Mouse (Mus musculus) liver, embryonic 12.5 days (tissue): ENCODE data around the gene Gm11639. TPM values are rescaled to one million over a fixed set of nuclear protein-coding genes. Genes with fewer than 3 reads are reported as not detected.
"Not testable (repeated sequence)": the region's sequence is repeated elsewhere in the genome, so short reads cannot be mapped to it uniquely, and the experiment has no call there.

Source experiments
- ATAC-seq: fragments of 200-750 bp; cut with Nextera tagmentation; 2 replicates; pipeline ENCODE4 v1.8.0; 2017; ENCODE audit warnings: moderate number of reproducible peaks, mild to moderate bottlenecking, moderate library complexity
- H3K27ac ChIP-seq: fragments of 300-500 bp; sonication (generic); 2 replicates; pipeline ENCODE4 v1.5.1; 2016; ENCODE audit warnings: mild to moderate bottlenecking
- H3K27me3 ChIP-seq: fragments of 300-500 bp; sonication (generic); replicated peaks from 2 replicates; pipeline ENCODE4 v1.6.1; 2016; ENCODE audit warnings: mild to moderate bottlenecking, moderate library complexity
- H3K36me3 ChIP-seq: fragments of 300-500 bp; sonication (generic); 2 replicates; pipeline ENCODE4 v1.6.1; 2016; ENCODE audit warnings: mild to moderate bottlenecking, moderate library complexity
- H3K4me1 ChIP-seq: fragments of 300-500 bp; sonication (generic); 2 replicates; pipeline ENCODE4 v1.6.1; 2016
- H3K4me2 ChIP-seq: fragments of 300-500 bp; sonication (generic); 2 replicates; pipeline ENCODE4 v1.6.1; 2016; ENCODE audit warnings: mild to moderate bottlenecking, moderate library complexity
- H3K4me3 ChIP-seq: fragments of 300-500 bp; sonication (generic); 2 replicates; pipeline ENCODE4 v1.5.1; 2016; ENCODE audit warnings: mild to moderate bottlenecking, moderate library complexity
- H3K9ac ChIP-seq: fragments of 300-500 bp; sonication (generic); 2 replicates; pipeline ENCODE4 v1.6.1; 2016; ENCODE audit warnings: mild to moderate bottlenecking, moderate library complexity
- H3K9me3 ChIP-seq: fragments of 300-500 bp; sonication (generic); replicated peaks from 2 replicates; pipeline ENCODE4 v1.6.1; 2016; ENCODE audit warnings: mild to moderate bottlenecking, moderate library complexity
- WGBS: fragments of 180-500 bp; shearing (Covaris S2); methylation state at CpG from one replicate; pipeline ENCODE4 v1.1.7; 2016; ENCODE audit not compliant: insufficient replicate concordance; 5-methylcytosine and 5-hydroxymethylcytosine counted together
- polyA plus RNA-seq: library from polyadenylated mRNA; unstranded; fragments of >200 nt; fragmentation: Nextera tagmentation; extraction: Ambion mirVana; gene quantifications from 2 replicates; pipeline ENCODE4 v1.2.1, GENCODE M21; 2016

The Gm11639 gene
- polyA plus RNA-seq, 1 experiment from 2014 or later = 0.05 TPM

DNA sequence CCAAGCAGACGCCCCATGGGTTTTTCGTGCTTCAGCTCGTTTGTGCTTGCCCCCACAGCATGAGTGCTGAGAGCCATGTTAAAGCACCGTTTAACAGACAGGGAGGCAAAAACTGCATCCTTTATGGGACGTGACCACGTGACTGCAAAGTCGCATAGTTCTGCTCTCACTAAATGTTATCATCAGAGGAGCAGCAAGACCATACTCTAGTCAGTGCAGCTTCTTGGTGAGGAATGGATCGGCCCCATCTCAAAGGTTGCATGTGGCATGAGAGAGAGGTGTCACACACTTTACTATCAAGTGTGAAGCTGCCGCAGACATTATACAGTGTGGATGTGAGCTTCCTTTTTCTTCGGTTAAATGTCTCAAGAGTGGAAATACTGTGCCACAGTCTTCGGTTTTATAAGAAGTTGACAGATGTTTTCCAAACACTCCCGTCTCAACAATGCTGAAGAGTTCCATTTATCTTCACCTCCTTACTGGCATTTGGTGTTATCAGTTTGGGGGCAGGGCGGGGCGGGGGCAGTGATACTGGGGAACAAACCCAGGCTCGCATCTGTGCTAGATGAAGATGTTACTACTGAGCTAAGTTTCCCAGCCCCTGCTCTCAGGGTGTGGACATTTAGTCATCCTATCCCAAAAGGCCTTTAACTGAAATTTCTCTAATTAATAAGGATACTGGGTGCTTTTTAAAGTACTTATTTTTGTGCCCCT lies 296.0 kb downstream of the Gm11639 start:
- no peak overlapping the region; the same call in 1 of the 2 replicates for H3K4me3 ChIP-seq
- peaks cover 26% of the 10 kb centered on the region for H3K4me1 ChIP-seq
- peak overlapping the region; percentile 47 for H3K4me2 ChIP-seq
- WGBS = 31% methylated on average over 15 of the region's 15 CpGs
- no peaks in the 10 kb centered on the region for H3K27me3 ChIP-seq
- no peaks in the 10 kb centered on the region for H3K9me3 ChIP-seq
- ATAC-seq = peak; percentile 95
- peak overlapping the region; percentile 71 for H3K27ac ChIP-seq
- 0 out of 2 replicates have a peak overlapping the region, but pooled peaks have one; percentile 3 for H3K9ac ChIP-seq
- H3K36me3 ChIP-seq = no peaks in the 10 kb centered on the region

- H3K4me2 ChIP-seq = no peak overlapping the region
- WGBS = 30% methylated on average over 2 of the region's 2 CpGs
- no peak for ATAC-seq
- H3K36me3 ChIP-seq = no peaks in the 10 kb centered on the region
- H3K9me3 ChIP-seq = no peaks in the 10 kb centered on the region
- no peak overlapping the region for H3K4me3 ChIP-seq
- 0 out of 2 replicates have a peak, but pooled peaks cover 5% of the 10 kb centered on the region for H3K27me3 ChIP-seq
- no peak overlapping the region for H3K27ac ChIP-seq
- no peak overlapping the region for H3K9ac ChIP-seq
- H3K4me1 ChIP-seq = no peaks in the 10 kb centered on the region
These were observed 323.7 kb downstream of the Gm11639 start for GRCm38 (mm10) chr11:105009232-105009631.

- 40% methylated on average over 7 of the region's 7 CpGs for WGBS
- no peak overlapping the region for H3K27ac ChIP-seq
- H3K27me3 ChIP-seq = no peaks in the 10 kb centered on the region
- H3K9me3 ChIP-seq = no peaks in the 10 kb centered on the region
- peak; percentile 91 for ATAC-seq
- no peak overlapping the region for H3K4me2 ChIP-seq
- no peaks in the 10 kb centered on the region for H3K36me3 ChIP-seq
- H3K4me1 ChIP-seq = no peaks in the 10 kb centered on the region
- no peak overlapping the region for H3K4me3 ChIP-seq
- H3K9ac ChIP-seq = no peak overlapping the region
These were observed 335.6 kb downstream of the Gm11639 start for GRCm38 (mm10) chr11:105021071-105021470.

DNA sequence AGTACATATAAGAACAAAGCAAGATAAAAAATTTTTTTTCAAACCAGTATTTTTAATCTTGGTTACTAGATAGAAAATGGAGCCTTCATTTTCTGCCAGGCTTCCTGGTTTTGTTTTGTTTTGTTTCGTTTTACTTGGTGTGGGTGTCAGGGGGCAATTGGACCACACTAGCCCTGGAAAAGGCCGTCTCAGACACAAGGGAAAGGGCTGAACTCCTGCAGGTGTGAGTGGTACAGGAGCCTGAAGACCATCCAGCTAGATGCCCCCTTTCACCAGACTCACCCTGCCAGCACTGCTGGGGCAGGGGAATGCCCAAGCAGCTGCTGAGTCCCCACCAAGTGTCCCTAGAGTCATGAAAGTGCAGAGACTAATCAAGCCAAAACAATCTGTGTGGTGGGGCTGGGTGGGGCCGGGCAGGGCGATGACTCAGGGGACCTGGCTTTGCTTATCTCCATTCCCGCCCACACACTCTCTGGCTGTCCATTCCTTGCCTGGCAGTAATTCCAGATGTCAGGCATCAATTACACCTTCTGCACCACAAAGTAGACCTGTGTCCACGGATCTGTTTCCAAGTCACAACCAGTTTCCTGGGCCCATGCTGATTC lies 343.3 kb downstream of the Gm11639 start:
- H3K4me3 ChIP-seq = peak overlapping the region; percentile 23; the same call in 1 of the 2 replicates
- 17% methylated on average over 6 of the region's 6 CpGs for WGBS

GRCm38 (mm10) chr11:105029525-105029924 lies 344.0 kb downstream of the Gm11639 start:
- Histone ChIP-seq H3K4me3 (no peak overlapping the region), H3K9me3 (no peaks in the 10 kb centered on the region), H3K36me3 (no peaks in the 10 kb centered on the region), H3K9ac (no peak overlapping the region), H3K27ac (no peak overlapping the region), H3K4me2 (peak overlapping the region; percentile 63), H3K4me1 (peaks cover 40% of the 10 kb centered on the region), H3K27me3 (0 out of 2 replicates have a peak, but pooled peaks cover 7% of the 10 kb centered on the region)
- WGBS = 54% methylated on average over 8 of the region's 8 CpGs
- no peak for ATAC-seq

More for the DNA sequence above, 343.3 kb downstream of the Gm11639 start:
- Histone ChIP-seq H3K27me3 (0 out of 2 replicates have a peak, but pooled peaks cover 7% of the 10 kb centered on the region), H3K9me3 (no peaks in the 10 kb centered on the region), H3K4me1 (peaks cover 40% of the 10 kb centered on the region), H3K27ac (0 out of 2 replicates have a peak overlapping the region, but pooled peaks have one; percentile 40), H3K9ac (no peak overlapping the region), H3K36me3 (no peaks in the 10 kb centered on the region), H3K4me2 (peak overlapping the region; percentile 63)
- ATAC-seq = peak; percentile 100

- Histone ChIP-seq H3K27me3 (0 out of 2 replicates have a peak, but pooled peaks cover 7% of the 10 kb centered on the region), H3K9me3 (no peaks in the 10 kb centered on the region), H3K4me3 (no peak overlapping the region), H3K4me2 (no peak overlapping the region), H3K27ac (no peak overlapping the region), H3K4me1 (peaks cover 40% of the 10 kb centered on the region), H3K36me3 (no peaks in the 10 kb centered on the region), H3K9ac (no peak overlapping the region)
- WGBS = 72% methylated on average over 6 of the region's 6 CpGs
- no peak for ATAC-seq
These were observed 344.7 kb downstream of the Gm11639 start for GRCm38 (mm10) chr11:105030229-105030628.

DNA sequence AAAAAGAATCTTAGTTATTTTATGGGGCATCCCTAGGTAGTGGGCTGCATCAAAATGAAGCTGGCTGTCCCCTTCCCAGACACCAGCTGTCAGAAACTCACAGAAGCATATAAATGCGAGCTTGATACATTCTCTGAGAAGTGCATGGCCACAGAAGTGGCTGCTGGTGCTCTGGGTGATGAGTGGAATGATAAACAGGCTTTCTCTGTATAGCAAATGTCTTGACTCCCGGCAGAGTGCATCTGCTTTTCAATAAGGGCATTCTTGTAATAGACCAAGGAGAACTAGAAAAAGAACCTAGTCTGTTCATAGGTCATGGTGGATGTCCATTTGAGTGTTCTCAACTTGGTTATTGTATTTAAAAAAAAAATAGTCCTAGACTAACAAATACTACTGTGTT lies 345.6 kb downstream of the Gm11639 start:
- H3K9ac ChIP-seq = no peak overlapping the region
- 52% methylated on average over 2 of the region's 2 CpGs for WGBS
- no peak for ATAC-seq
- H3K4me1 ChIP-seq = peaks cover 40% of the 10 kb centered on the region
- H3K27ac ChIP-seq = no peak overlapping the region
- 0 out of 2 replicates have a peak, but pooled peaks cover 7% of the 10 kb centered on the region for H3K27me3 ChIP-seq
- no peaks in the 10 kb centered on the region for H3K36me3 ChIP-seq
- H3K4me3 ChIP-seq = no peak overlapping the region
- no peak overlapping the region for H3K4me2 ChIP-seq
- no peaks in the 10 kb centered on the region for H3K9me3 ChIP-seq

GRCm38 (mm10) chr11:105035081-105035480 lies 349.6 kb downstream of the Gm11639 start:
- H3K36me3 ChIP-seq = no peaks in the 10 kb centered on the region
- no peak overlapping the region for H3K9ac ChIP-seq
- no peak; the same call in 1 of the 2 replicates for ATAC-seq
- no peak overlapping the region for H3K4me3 ChIP-seq
- 0 out of 2 replicates have a peak, but pooled peaks cover 5% of the 10 kb centered on the region for H3K27me3 ChIP-seq
- no peak overlapping the region for H3K4me2 ChIP-seq
- 70% methylated on average over 1 of the region's 1 CpGs for WGBS
- H3K9me3 ChIP-seq = no peaks in the 10 kb centered on the region
- H3K4me1 ChIP-seq = peaks cover 15% of the 10 kb centered on the region
- no peak overlapping the region for H3K27ac ChIP-seq

- Histone ChIP-seq H3K4me1 (no peaks in the 10 kb centered on the region), H3K4me2 (no peak within 1 kb of the TSS)
- 74% methylated on average over 5 of the region's 5 CpGs for WGBS
These were observed 377.8 kb downstream of the Gm11639 start, which contains the start of gene Efcab3 for GRCm38 (mm10) chr11:105063292-105063691. TSS of gene Efcab3 (plus strand) at chr11:105063592.

DNA sequence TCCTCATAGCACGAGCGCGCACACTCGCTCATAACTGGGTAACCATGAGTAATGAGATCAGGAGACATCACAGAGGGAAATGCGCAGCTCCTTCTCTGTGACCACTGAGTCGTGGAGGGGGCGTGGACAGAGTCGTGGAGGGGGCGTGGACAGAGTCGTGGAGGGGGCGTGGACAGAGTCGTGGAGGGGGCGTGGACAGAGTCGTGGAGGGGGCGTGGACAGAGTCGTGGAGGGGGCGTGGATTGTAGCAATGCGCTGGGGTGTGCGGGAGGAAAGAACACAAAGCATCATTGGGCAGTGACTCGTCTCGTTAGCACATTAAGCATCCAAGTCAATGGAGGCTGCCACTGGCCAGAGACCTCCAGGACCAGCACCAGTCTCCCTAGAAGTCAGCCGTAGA lies 426.9 kb downstream of the Gm11639 start:
- not testable (repeated sequence) for H3K4me1 ChIP-seq, H3K4me3 ChIP-seq, H3K36me3 ChIP-seq, H3K4me2 ChIP-seq, H3K27ac ChIP-seq, ATAC-seq, H3K9ac ChIP-seq, H3K27me3 ChIP-seq, H3K9me3 ChIP-seq
- WGBS = 65% methylated on average over 22 of the region's 22 CpGs

More at GRCm38 (mm10) chr11:105063292-105063691, 377.8 kb downstream of the Gm11639 start, which contains the start of gene Efcab3:
- Histone ChIP-seq H3K27ac (no peak within 1 kb of the TSS), H3K36me3 (no peaks in the 10 kb centered on the region), H3K27me3 (no peaks in the 10 kb centered on the region), H3K9me3 (no peaks in the 10 kb centered on the region), H3K9ac (no peak within 1 kb of the TSS), H3K4me3 (no peak within 1 kb of the TSS)
- ATAC-seq = no peak

- 73% methylated on average over 7 of the region's 7 CpGs for WGBS
- H3K4me2 ChIP-seq = no peak overlapping the region
- ATAC-seq = no peak
- peaks cover 9% of the 10 kb centered on the region; the same call in 1 of the 2 replicates for H3K27me3 ChIP-seq
- no peak overlapping the region for H3K4me3 ChIP-seq
- H3K9ac ChIP-seq = no peak overlapping the region
- peaks cover 8% of the 10 kb centered on the region for H3K4me1 ChIP-seq
- H3K27ac ChIP-seq = no peak overlapping the region
- H3K36me3 ChIP-seq = no peaks in the 10 kb centered on the region
- no peaks in the 10 kb centered on the region for H3K9me3 ChIP-seq
These were observed 432.3 kb downstream of the Gm11639 start for GRCm38 (mm10) chr11:105117814-105118213.

GRCm38 (mm10) chr11:105120551-105121061 lies 435.1 kb downstream of the Gm11639 start:
- WGBS = 38% methylated on average over 4 of the region's 4 CpGs
- H3K27ac ChIP-seq = no peak overlapping the region
- no peak for ATAC-seq

More at GRCm38 (mm10) chr11:105120551-105121061, 435.1 kb downstream of the Gm11639 start:
- H3K9me3 ChIP-seq = no peaks in the 10 kb centered on the region
- no peaks in the 10 kb centered on the region for H3K36me3 ChIP-seq
- peaks cover 9% of the 10 kb centered on the region; the same call in 1 of the 2 replicates for H3K27me3 ChIP-seq
- H3K4me2 ChIP-seq = no peak overlapping the region
- no peak overlapping the region for H3K4me3 ChIP-seq
- peaks cover 19% of the 10 kb centered on the region for H3K4me1 ChIP-seq
- no peak overlapping the region for H3K9ac ChIP-seq
